Mouse (Mus musculus): ENCODE data around the gene Aldoart1. TPM values are rescaled to one million over a fixed set of nuclear protein-coding genes. Genes with fewer than 3 reads are reported as not detected.

Gene Aldoart1
- total RNA-seq (2023; ENCODE audit: inconsistent age): not detected in 4 replicates

GRCm38 (mm10) chr4:72852534-72852933, at the start of gene Aldoart1:
Aldoart1 (minus strand) TSS chr4:72852634.

